Mouse (Mus musculus) liver, embryonic 14.5 days (tissue): ENCODE results near the gene Rtf2.

Experiments used
- CTCF ChIP-seq: IDR thresholded peaks from 2 replicates; pipeline ENCODE4 v1.5.1; 2016; ENCODE audit warnings: antibody characterized with exemption, low read depth, control low read depth
- EP300 ChIP-seq: IDR thresholded peaks from 2 replicates; pipeline ENCODE4 v1.6.1; 2016; ENCODE audit warnings: antibody characterized with exemption, low read depth

GRCm38 (mm10) chr2:172407499-172407898 is 32.9 kb upstream of the Rtf2 start:
- TF ChIP-seq CTCF (no peak), EP300 (no peak)
